ENCODE assay signal across 19 mouse cellular contexts in the genomic region with DNA sequence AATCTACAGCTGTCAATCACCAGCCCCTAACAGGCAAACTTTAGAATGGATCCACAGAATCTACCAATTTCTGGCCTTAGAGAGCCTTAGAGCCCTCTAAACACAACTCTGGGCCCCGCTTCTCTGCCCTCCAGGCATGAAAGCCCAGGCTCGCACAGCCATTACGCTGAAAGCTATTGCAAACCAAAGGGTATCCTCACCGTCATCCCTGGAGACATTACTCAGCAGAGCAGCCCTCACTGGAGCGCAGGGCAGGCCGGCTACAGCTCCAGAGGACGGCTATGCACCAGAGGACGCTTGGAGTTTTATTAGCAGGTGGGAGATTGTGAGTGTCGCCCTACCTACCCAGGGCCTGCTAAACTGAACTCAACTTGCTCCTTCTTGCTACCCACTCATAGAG.
DNase-seq lines count a peak whose midpoint lies in the region; ATAC-seq and TF ChIP-seq lines count a peak whose summit lies in the region.
"Had no signal": no experiment of that assay in that cellular context is flagged by ENCODE, and none has a peak within 500 bp of the region (broad histone marks: within the 10 kb centered on the region; RNA-seq: fewer than 3 reads in every experiment).

No protein-coding gene starts in this region.

- H3K4me3 ChIP-seq in heart, embryonic 12.5 days: no peak overlapping the region
- no peak overlapping the region for H3K4me3 ChIP-seq in layer of hippocampus, adult 2 months
- H3K4me3 ChIP-seq in hindbrain, embryonic 15.5 days: no peak overlapping the region
- H3K4me3 ChIP-seq: erythroblast, embryonic 14.5 days; limb, embryonic 13.5 days had no signal

- DNase-seq in heart, adult 11 months: peak; percentile 88
- no peak for DNase-seq in layer of hippocampus, adult 2 months (ENCODE audit: low spot score in 2 of 2)
- no peak for DNase-seq in layer of hippocampus, adult 11-12 months (ENCODE audit: low spot score)
- peak; percentile 37 for DNase-seq in retina, embryonic 14.5 days (ENCODE audit: low spot score)
- no peak for DNase-seq in urinary bladder, postnatal 10 days (ENCODE audit: low spot score)
- DNase-seq: adrenal gland, adult 8-10 months; cerebellum, adult 11-12 months; heart, postnatal 36 days; kidney, postnatal 10 days; thymus, postnatal 14 days had no signal

- ATAC-seq in heart, embryonic 12.5 days (ENCODE audit: insufficient number of reproducible peaks, low FRiP score): no peak
- no peak for ATAC-seq in hindbrain, embryonic 15.5 days (ENCODE audit: low FRiP score, low read depth)
- ATAC-seq: forebrain, embryonic 14.5 days; intestine, embryonic 16.5 days; lung, postnatal 0 days had no signal

- H3K4me2 ChIP-seq in heart, embryonic 12.5 days: no peak overlapping the region
- H3K4me2 ChIP-seq in hindbrain, embryonic 15.5 days: no peak overlapping the region
- H3K4me2 ChIP-seq: limb, embryonic 13.5 days had no signal

- peaks cover 46% of the 10 kb centered on the region for H3K4me1 ChIP-seq in heart, embryonic 12.5 days (replicated peaks)
- H3K4me1 ChIP-seq in hindbrain, embryonic 15.5 days (replicated peaks): peaks cover 9% of the 10 kb centered on the region; the same call in 1 of the 2 replicates
- H3K4me1 ChIP-seq: limb, embryonic 13.5 days had no signal

- no peak overlapping the region for H3K27ac ChIP-seq in heart, embryonic 12.5 days (ENCODE audit: poor library complexity, severe bottlenecking)
- peak overlapping the region; percentile 91 for H3K27ac ChIP-seq in layer of hippocampus, adult 2 months
- peak overlapping the region; percentile 38; the same call in 1 of the 2 replicates for H3K27ac ChIP-seq in hindbrain, embryonic 15.5 days (replicated peaks)
- H3K27ac ChIP-seq: limb, embryonic 13.5 days; liver, embryonic 14.5 days had no signal

- no peak overlapping the region for H3K9ac ChIP-seq in heart, embryonic 12.5 days
- H3K9ac ChIP-seq in hindbrain, embryonic 15.5 days: no peak overlapping the region
- H3K9ac ChIP-seq: limb, embryonic 13.5 days; liver, embryonic 14.5 days had no signal

- H3K27me3 ChIP-seq in heart, embryonic 12.5 days (replicated peaks): no peaks in the 10 kb centered on the region
- H3K27me3 ChIP-seq in hindbrain, embryonic 15.5 days: no peaks in the 10 kb centered on the region
- H3K27me3 ChIP-seq: CH12.LX; limb, embryonic 13.5 days had no signal

- no peaks in the 10 kb centered on the region for H3K36me3 ChIP-seq in heart, embryonic 12.5 days
- H3K36me3 ChIP-seq in hindbrain, embryonic 15.5 days: no peaks in the 10 kb centered on the region
- H3K36me3 ChIP-seq: limb, embryonic 13.5 days had no signal

- WGBS in heart, embryonic 12.5 days: 57% methylated on average over 9 of the region's 9 CpGs
- 67% methylated on average over 9 of the region's 9 CpGs for WGBS in hindbrain, embryonic 15.5 days

- no peak for TF ChIP-seq CTCF in layer of hippocampus, adult 2 months (conservative IDR thresholded peaks at IDR 0.05)

- H3K9me3 ChIP-seq in heart, embryonic 12.5 days (replicated peaks): no peaks in the 10 kb centered on the region
- no peaks in the 10 kb centered on the region for H3K9me3 ChIP-seq in hindbrain, embryonic 15.5 days
- H3K9me3 ChIP-seq: limb, embryonic 13.5 days had no signal

Comparison
In these comparisons a context has a peak if more than half of its experiments do, and no peak if none do; other contexts are left out.
1. DNase-seq: peak in heart, adult 11 months (single experiment) and retina, embryonic 14.5 days (single experiment); none in layer of hippocampus, adult 2 months (0 of 2), layer of hippocampus, adult 11-12 months (single experiment) and urinary bladder, postnatal 10 days (single experiment).